Comparison of ENCODE assay signal across 8 mouse cellular contexts in genomic region chr7:144943254-144943653, GRCm38 (mm10). TPM values are rescaled to one million over a fixed set of nuclear protein-coding genes. Genes with fewer than 3 reads are reported as not detected.
DNase-seq lines count a peak whose midpoint lies in the region; ATAC-seq lines count a peak whose summit lies in the region.

No protein-coding gene starts in this region.

- peak overlapping the region; percentile 50 for H3K9ac ChIP-seq in embryonic facial prominence, embryonic 12.5 days
- peak overlapping the region; percentile 67 for H3K9ac ChIP-seq in heart, embryonic 11.5 days (ENCODE audit: low read depth, low read length)
- 0 out of 2 replicates have a peak overlapping the region, but pooled peaks have one; percentile 11 for H3K9ac ChIP-seq in liver, embryonic 16.5 days (ENCODE audit: low read depth, low read length)
- peak overlapping the region; percentile 57 for H3K9ac ChIP-seq in neural tube, embryonic 13.5 days

- DNase-seq in 3134 (ENCODE audit: extremely low read depth, insufficient read length, low spot score), result peak; percentile 93
- DNase-seq in R1 (ENCODE audit: low read depth, low spot score), result peak; percentile 92
- DNase-seq in kidney, adult 9 months, result peak; percentile 83
- peak; percentile 83 for DNase-seq in thymus, postnatal 4 days

- under 1% methylated on average over 45 of the region's 45 CpGs for WGBS in embryonic facial prominence, embryonic 12.5 days
- under 1% methylated on average over 44 of the region's 45 CpGs for WGBS in heart, embryonic 11.5 days (ENCODE audit: insufficient replicate concordance)
- WGBS in liver, embryonic 16.5 days (ENCODE audit: insufficient replicate concordance), result under 1% methylated on average over 45 of the region's 45 CpGs
- under 1% methylated on average over 45 of the region's 45 CpGs for WGBS in neural tube, embryonic 13.5 days

- no peaks in the 10 kb centered on the region for H3K36me3 ChIP-seq in embryonic facial prominence, embryonic 12.5 days
- no peaks in the 10 kb centered on the region for H3K36me3 ChIP-seq in heart, embryonic 11.5 days (ENCODE audit: control insufficient read depth, insufficient read depth, low read length)
- H3K36me3 ChIP-seq in liver, embryonic 16.5 days (ENCODE audit: control insufficient read depth, insufficient read depth), result no peaks in the 10 kb centered on the region
- H3K36me3 ChIP-seq in neural tube, embryonic 13.5 days, result no peaks in the 10 kb centered on the region

- peaks cover 17% of the 10 kb centered on the region for H3K4me1 ChIP-seq in embryonic facial prominence, embryonic 12.5 days
- H3K4me1 ChIP-seq in heart, embryonic 11.5 days (ENCODE audit: control insufficient read depth, insufficient read depth, low read length), result peaks cover 12% of the 10 kb centered on the region
- peaks cover 16% of the 10 kb centered on the region for H3K4me1 ChIP-seq in liver, embryonic 16.5 days (ENCODE audit: control insufficient read depth, low read depth, low read length)
- H3K4me1 ChIP-seq in neural tube, embryonic 13.5 days (replicated peaks), result peaks cover 54% of the 10 kb centered on the region

- no peaks in the 10 kb centered on the region for H3K9me3 ChIP-seq in embryonic facial prominence, embryonic 12.5 days
- no peaks in the 10 kb centered on the region for H3K9me3 ChIP-seq in heart, embryonic 11.5 days (replicated peaks; ENCODE audit: control insufficient read depth, low read length)
- no peaks in the 10 kb centered on the region for H3K9me3 ChIP-seq in liver, embryonic 16.5 days (replicated peaks; ENCODE audit: control insufficient read depth, low read length)
- no peaks in the 10 kb centered on the region for H3K9me3 ChIP-seq in neural tube, embryonic 13.5 days

- no peaks in the 10 kb centered on the region for H3K27me3 ChIP-seq in embryonic facial prominence, embryonic 12.5 days
- H3K27me3 ChIP-seq in heart, embryonic 11.5 days (ENCODE audit: control insufficient read depth, insufficient read depth, low read length), result 0 out of 2 replicates have a peak, but pooled peaks cover 3% of the 10 kb centered on the region
- peaks cover 56% of the 10 kb centered on the region for H3K27me3 ChIP-seq in liver, embryonic 16.5 days (ENCODE audit: control insufficient read depth, insufficient read depth, low read depth, low read length)
- peaks cover 58% of the 10 kb centered on the region for H3K27me3 ChIP-seq in neural tube, embryonic 13.5 days

- peak overlapping the region; percentile 95 for H3K27ac ChIP-seq in embryonic facial prominence, embryonic 12.5 days
- peak overlapping the region; percentile 81 for H3K27ac ChIP-seq in heart, embryonic 11.5 days (ENCODE audit: low read depth, low read length)
- no peak overlapping the region for H3K27ac ChIP-seq in liver, embryonic 16.5 days (ENCODE audit: low read length)
- no peak overlapping the region for H3K27ac ChIP-seq in neural tube, embryonic 13.5 days (replicated peaks)

- H3K4me3 ChIP-seq in embryonic facial prominence, embryonic 12.5 days, result peak overlapping the region; percentile 71
- H3K4me3 ChIP-seq in heart, embryonic 11.5 days (ENCODE audit: low read depth, low read length), result peak overlapping the region; percentile 79
- peak overlapping the region; percentile 41 for H3K4me3 ChIP-seq in liver, embryonic 16.5 days (ENCODE audit: low read depth, low read length)
- peak overlapping the region; percentile 44 for H3K4me3 ChIP-seq in neural tube, embryonic 13.5 days

- no peak for ATAC-seq in embryonic facial prominence, embryonic 12.5 days (ENCODE audit: insufficient number of reproducible peaks, insufficient read depth, low FRiP score, low TSS enrichment)
- peak; percentile 15 for ATAC-seq in heart, embryonic 11.5 days (replicated peaks; ENCODE audit: insufficient number of reproducible peaks, low FRiP score, low TSS enrichment)
- ATAC-seq in liver, embryonic 16.5 days (ENCODE audit: low read depth), result peak; percentile 35
- ATAC-seq in neural tube, embryonic 13.5 days (ENCODE audit: low read depth), result peak; percentile 25; the same call in 1 of the 2 replicates

- H3K4me2 ChIP-seq in embryonic facial prominence, embryonic 12.5 days (replicated peaks), result peak overlapping the region; percentile 92
- peak overlapping the region; percentile 98 for H3K4me2 ChIP-seq in heart, embryonic 11.5 days
- H3K4me2 ChIP-seq in liver, embryonic 16.5 days (ENCODE audit: low read depth, low read length), result peak overlapping the region; percentile 58
- peak overlapping the region; percentile 96 for H3K4me2 ChIP-seq in neural tube, embryonic 13.5 days

RNA-seq across cellular contexts. Expression of gene Ccnd1, which starts 3.5 kb away (rescaled TPM):
- polyA plus RNA-seq in embryonic facial prominence, embryonic 12.5 days (2016; fragmentation: Nextera tagmentation; extraction: Ambion mirVana), result 131 and 156 TPM in 2 replicates
- polyA plus RNA-seq in heart, embryonic 11.5 days (2014; fragmentation: Nextera tagmentation; extraction: Ambion mirVana), result 71.3 and 100 TPM in 2 replicates
- 20.5 and 20.9 TPM in 2 replicates for polyA plus RNA-seq in liver, embryonic 16.5 days (2015; fragmentation: Nextera tagmentation; extraction: Ambion mirVana)
- 31.1 and 50.8 TPM in 2 replicates for polyA plus RNA-seq in neural tube, embryonic 13.5 days (2015; fragmentation: Nextera tagmentation; extraction: Ambion mirVana)

RNA-seq across cellular contexts. Expression of gene LTO1, which starts 28.4 kb away (rescaled TPM):
- polyA plus RNA-seq in embryonic facial prominence, embryonic 12.5 days (2016; fragmentation: Nextera tagmentation; extraction: Ambion mirVana), result 25.2 and 25.5 TPM in 2 replicates
- 17.1 and 21.2 TPM in 2 replicates for polyA plus RNA-seq in heart, embryonic 11.5 days (2014; fragmentation: Nextera tagmentation; extraction: Ambion mirVana)
- polyA plus RNA-seq in liver, embryonic 16.5 days (2015; fragmentation: Nextera tagmentation; extraction: Ambion mirVana), result 8.8 and 9.0 TPM in 2 replicates
- polyA plus RNA-seq in neural tube, embryonic 13.5 days (2015; fragmentation: Nextera tagmentation; extraction: Ambion mirVana), result 33.8 and 36.3 TPM in 2 replicates

RNA-seq across cellular contexts. Expression of gene Fgf15, which starts 46.9 kb away (rescaled TPM):
- polyA plus RNA-seq in embryonic facial prominence, embryonic 12.5 days (2016; fragmentation: Nextera tagmentation; extraction: Ambion mirVana), result 24.5 and 30.1 TPM in 2 replicates
- 0.11 and 0.13 TPM in 2 replicates for polyA plus RNA-seq in heart, embryonic 11.5 days (2014; fragmentation: Nextera tagmentation; extraction: Ambion mirVana)
- polyA plus RNA-seq in liver, embryonic 16.5 days (2015; fragmentation: Nextera tagmentation; extraction: Ambion mirVana), result not detected in 2 replicates
- polyA plus RNA-seq in neural tube, embryonic 13.5 days (2015; fragmentation: Nextera tagmentation; extraction: Ambion mirVana), result 27.4 and 29.1 TPM in 2 replicates

Comparison
In these comparisons a context has a peak if more than half of its experiments do, and no peak if none do; other contexts are left out.
1. H3K27ac ChIP-seq: peak in embryonic facial prominence, embryonic 12.5 days (single experiment) and heart, embryonic 11.5 days (single experiment); none in liver, embryonic 16.5 days (single experiment) and neural tube, embryonic 13.5 days (single experiment).
2. H3K9ac ChIP-seq: peak in every context shown above with its lines; median percentile 67 in heart, embryonic 11.5 days; 57 in neural tube, embryonic 13.5 days; 50 in embryonic facial prominence, embryonic 12.5 days; 11 in liver, embryonic 16.5 days.
3. RNA of gene Fgf15, which starts 46.9 kb away (polyA plus RNA-seq): 24.5 to 30.1 TPM in embryonic facial prominence, embryonic 12.5 days and 27.4 to 29.1 TPM in neural tube, embryonic 13.5 days; 0.11 to 0.13 TPM in heart, embryonic 11.5 days and not detected in liver, embryonic 16.5 days; every median in the first group is over 10 times any median in the second.
4. Peak in every context shown above with its lines, with median percentiles within 50 percentile points of each other: DNase-seq, H3K4me2 ChIP-seq and H3K4me3 ChIP-seq.